Mouse (Mus musculus) Muller cell, postnatal 12 days (primary cell): Measurements from ENCODE around the gene Arhgef10l.
"Not testable (repeated sequence)": the region's sequence is repeated elsewhere in the genome, so short reads cannot be mapped to it uniquely, and the experiment has no call there.

Source experiments
- DNase-seq: peaks from one replicate; pipeline ENCODE4 v3.0.0-alpha.2; 2015; ENCODE audit errors: inconsistent ontology term

Arhgef10l gene

DNA sequence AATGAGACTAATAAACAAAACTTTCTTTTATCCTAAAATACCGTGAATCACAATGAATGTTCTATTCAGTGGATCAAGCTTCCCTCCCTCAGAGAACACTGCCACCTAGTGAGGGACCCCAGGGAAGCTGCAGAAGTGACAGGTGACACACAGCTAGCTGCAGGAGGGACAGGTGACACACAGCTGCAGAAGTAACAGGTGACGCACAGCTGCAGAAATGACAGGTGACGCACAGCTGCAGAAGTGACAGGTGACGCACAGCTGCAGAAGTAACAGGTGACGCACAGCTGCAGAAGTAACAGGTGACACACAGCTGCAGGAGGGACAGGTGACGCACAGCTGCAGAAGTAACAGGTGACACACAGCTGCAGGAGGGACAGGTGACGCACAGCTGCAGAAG, 90.9 kb downstream of the Arhgef10l start:
- DNase-seq = not testable (repeated sequence)

DNA sequence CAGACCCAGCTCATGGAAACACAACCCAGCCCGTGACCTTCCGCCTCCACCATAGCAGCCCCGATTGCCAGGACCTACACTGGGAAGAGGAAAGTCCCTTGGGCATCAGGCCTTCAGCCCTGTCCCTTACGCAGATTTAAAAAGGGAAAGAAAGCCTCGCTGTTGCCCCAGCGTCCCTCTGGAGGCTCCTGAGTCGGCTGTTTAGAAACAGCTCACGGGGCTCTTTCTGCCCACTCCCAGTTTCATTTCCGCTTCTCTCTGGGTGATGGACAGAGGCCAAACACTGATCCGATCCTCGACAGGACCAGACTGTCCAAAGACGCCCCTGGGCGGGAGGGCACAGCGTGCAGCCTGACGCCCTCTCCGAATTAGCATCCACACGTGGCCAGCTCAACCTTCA, 93.4 kb downstream of the Arhgef10l start:
- no peak for DNase-seq

DNA sequence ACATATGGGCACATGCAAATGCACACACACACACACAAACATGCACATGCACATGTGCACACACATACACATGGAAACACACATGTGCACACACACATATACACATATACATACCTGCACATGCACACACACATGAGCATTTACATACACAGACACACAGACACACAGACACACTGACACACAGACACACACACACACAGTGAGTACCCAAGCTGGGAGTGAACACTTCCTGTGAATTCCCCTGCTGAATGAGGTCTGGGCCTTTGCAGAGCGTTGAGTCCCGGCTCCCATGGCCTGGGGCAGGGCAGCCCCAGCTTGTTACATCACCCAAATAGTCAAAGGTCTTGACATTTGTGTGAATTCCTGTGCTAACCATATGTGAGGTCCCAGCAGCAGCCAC, 96.4 kb downstream of the Arhgef10l start:
- DNase-seq = no peak

DNA sequence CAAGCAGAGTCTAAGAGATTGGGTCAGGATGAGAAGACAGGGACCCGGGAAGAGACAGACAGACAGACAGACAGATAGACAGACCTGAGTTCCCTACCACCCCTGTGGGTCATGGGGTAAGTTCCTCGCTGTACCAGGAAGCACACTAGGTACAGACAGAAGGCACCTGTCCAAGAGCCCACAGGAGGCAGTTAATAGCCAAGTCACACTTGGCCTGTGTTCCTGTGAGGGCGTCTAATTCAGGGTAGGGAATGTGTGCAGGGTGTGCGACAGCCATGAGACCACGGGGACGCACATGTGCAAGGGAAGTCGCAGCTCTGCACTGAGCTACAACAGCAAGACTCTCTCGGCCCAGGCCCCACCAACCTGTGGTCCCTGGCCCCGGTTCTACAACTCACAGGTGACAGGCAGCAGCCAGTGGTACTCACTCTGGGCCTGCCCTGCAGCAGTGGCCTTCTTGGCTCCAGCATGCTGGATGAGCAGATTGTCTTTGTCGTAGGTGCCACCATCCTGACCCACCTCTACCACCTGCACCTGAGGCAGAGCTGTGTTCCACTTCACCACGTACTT, 97.8 kb downstream of the Arhgef10l start:
- no peak for DNase-seq

DNA sequence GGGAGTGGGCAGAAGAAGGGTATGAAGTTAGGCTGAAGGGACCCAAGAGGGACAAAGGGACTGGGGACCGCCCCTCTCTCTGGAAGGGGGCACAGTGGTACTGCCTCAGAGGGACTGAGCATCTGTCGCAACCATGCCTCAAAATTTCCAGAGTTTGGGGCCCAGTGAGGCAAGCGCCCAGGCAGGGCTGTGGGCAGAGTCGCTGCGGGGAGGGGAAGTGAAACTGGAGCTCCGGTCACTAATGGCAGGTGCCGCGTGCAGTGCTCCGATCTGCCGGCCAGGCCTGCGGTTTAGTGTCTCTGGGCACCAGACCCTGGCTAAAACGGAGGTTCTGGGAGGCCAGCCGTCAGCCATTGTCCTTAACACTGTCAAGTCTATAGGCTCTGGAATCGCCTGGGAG, 99.0 kb downstream of the Arhgef10l start:
- no peak for DNase-seq

DNA sequence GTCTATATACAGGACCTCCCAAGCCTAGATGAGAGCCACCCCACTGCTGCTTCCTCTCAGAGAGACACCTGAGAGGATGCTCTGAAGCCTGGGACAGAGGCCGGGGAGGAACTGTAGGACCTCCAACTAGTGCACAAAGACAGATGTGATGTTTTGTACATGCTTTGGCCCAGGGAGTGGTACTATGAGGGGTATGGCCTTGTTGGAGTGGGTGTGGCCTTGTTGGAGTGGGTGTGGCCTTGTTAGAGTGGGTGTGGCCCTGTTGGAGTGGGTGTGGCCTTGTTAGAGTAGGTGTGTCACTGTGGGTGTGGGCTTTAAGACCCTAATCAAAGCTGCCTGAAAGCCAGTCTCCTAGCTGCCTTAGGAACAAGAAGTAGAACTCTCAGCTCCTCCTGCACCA, 101.4 kb downstream of the Arhgef10l start:
- DNase-seq = not testable (repeated sequence)

DNA sequence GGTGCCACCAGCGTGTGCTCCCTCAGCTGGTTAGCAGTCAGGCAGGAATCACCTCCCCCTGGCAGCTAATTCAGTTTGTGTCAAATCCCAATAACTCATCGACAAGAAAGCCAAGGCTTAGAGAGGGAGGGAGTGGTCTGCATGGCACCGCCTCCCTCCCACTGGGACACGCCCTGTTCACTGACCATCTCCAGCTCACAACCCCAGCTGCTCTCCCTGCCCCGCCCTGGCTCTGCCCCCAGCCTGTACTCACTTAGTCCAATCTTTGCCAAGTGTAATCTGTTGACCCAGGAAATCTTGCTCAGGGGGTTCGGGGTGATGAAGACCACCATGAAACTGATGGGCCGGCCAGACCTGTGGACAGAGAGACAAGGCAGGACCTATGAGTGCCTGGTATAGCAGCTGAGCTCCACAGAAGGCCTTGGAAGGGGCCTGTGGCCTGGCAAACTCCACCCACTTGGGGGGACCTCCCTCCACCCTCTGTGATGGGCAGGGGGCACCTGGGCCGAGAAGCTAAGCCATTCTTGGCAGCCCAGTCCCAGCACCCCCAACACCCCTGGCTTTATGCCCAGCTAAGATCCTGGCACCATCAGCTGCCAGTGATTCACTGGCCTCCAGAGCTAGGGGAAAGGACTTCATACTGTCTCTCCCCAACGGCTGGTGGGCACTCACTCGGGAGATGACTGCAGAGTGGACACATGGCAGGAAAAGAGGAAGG, 103.2 kb downstream of the Arhgef10l start:
- peak; percentile 89 for DNase-seq

DNA sequence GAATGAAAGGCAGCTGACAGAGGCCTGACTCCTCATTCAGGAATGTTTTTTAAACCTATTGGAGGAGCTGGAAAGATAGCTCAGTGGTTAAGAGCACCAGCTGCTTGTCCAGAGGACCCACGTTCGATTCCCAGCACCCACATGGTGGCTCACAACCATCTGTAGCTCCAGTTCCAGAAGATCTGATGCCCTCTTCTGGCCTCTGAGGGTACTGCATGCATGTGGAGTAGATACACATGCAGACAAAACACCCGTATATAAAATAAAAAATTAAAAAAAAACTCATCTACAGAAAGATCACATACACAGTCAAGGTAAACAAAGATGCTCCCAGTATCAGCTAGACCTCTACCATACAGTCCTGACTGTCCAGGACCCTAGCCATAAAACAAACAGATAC, 104.1 kb downstream of the Arhgef10l start:
- DNase-seq = no peak

DNA sequence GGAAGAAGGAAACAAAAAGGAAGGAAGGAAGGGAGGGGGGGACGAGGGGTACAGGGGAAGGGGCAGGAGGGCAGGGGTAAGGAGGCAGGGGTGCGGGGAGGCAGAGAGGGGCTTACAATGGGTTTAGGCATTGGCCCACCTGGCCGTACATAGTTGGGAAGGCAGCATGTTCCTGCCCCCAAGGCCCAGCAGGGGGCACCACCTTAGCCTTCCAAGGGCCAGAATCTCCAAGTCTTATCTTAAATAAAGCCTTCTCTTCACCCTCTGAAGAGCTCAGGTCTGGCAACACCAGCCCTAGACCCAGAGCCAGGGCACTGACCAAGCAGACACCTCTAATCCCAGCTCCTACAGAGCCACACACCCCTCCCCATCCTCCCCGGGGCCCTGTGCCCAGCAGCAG, 106.0 kb downstream of the Arhgef10l start:
- no peak for DNase-seq

DNA sequence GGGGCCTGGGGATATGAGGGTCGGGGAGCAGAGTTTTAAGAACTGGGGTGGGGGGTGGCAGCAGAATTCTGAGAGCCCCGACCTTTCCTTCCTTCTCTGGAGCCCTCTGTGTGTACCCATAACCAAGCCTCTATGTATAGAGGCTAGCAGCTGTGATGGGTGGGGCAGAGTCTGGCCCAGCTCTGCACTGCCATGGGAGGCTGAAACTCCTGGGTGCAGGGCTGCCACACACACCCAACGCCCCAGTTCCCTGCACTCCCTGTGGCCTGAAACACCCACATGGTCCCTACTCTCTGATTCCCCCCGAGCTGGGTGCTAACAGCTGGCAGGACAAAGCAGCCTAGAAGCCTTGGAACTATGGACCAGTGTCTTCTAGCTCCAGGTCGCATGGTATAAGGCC, 107.6 kb downstream of the Arhgef10l start:
- no peak for DNase-seq

DNA sequence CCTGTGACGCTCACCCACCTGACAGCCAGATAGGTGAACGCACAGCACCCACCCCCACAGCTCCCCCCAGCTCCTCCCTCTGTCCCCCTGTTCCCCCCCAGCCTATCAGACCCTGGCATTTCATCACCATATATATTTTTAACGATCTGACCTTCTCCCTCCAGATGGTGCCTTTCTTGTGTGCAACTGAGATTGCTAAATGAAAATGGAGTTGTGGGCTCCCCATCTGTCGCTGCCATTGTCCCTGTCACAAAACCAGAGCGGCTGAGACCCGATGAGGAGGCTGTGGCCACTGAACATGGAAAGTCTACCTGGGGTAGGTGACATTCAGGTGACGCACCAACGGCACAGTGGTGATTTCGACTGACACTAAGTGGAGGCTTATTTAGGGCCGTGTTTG, 109.3 kb downstream of the Arhgef10l start:
- DNase-seq = no peak

DNA sequence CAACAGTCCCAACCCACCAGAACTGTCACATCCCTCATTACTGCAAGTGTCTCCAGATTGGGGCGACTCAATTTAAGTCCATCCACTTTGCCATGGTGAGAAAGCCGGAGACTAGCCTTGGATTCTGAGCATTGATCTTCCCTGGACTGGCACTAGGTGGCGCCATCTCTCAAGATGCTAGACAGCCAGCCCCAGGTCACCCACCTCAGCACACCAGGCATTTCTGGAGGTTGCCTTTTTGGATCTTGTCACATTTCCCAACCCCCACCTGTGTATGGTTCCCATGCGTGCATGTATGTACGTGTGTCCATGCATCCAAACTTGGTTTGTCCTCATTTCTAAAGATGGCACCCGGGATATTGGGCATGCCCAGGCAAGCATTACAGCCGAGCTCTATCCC, 110.5 kb downstream of the Arhgef10l start:
- peak; percentile 34 for DNase-seq

DNA sequence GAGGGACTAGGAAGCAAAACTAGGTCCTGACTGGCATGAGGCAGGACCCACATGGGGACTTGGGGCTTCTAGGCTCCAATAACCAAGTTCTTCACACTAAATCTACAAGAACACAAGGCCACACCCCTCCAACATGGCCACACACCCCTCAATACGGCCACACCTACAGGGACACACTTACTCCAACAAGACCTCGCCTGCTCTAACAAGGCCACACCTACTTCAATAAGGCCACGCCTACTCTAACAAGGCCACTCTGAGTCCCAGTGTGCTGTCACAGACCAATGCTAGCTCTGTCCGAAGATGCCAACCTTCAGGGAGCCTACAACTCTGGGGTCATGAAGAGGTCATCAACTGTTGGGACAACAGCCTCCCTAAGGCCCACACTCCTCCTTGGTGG, 111.3 kb downstream of the Arhgef10l start:
- no peak for DNase-seq

DNA sequence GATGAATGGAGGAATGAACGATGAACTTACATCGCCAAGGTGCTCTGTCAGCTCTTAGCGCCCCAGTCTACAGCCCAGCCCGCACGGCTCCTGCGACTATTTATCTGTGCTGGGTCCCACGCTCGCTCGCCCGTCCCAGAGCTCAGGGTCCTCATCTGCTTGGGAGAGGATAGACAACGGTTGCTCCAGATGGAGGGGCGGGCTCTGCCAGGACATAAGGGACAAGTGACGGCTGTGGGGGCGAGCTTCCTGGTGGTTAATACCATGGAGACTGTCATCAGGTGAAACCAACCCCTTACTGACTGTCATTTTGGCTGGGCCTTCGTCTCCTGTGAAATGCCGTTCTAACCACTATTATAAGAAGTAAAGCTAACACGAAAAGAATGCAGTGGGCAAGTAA, 114.0 kb downstream of the Arhgef10l start:
- DNase-seq = no peak

DNA sequence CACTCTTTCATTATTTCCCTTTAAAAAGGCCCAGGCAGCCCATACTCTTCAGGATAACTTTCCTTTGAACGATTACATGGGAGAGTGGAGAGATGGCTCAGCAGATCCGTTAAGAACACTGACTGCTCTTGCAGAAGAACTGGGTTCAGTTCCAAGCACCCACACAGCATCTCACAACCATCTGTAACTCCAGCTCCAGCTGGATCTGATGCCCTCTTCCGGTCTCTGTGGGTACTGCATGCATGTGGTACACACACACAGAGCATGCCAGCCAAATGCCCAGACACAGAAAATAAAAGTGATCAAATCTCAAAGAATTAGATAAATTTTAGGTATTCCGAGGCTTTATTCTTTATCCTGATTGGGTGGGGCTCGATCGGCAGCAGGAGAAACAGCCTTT, 115.1 kb downstream of the Arhgef10l start:
- no peak for DNase-seq

DNA sequence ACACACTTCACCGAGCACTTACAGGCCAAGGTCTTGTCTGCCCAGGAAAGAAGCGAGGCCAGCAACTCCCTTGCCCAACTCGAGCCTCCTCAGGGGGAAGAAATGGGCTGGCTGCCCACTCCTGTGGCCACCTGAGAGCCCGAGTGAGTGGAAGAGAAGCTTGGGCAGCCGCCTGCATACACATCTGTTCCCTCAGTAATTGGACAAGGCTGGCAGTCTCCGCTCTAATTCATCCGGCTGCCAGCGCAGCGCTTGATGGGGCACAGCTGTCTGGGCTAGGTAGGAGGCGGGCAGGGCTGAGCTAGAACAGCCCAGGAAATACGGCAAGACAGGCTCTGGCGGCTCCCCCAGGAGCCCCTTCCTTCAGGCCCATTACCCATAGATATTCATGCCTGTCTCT, 115.8 kb downstream of the Arhgef10l start:
- no peak for DNase-seq

DNA sequence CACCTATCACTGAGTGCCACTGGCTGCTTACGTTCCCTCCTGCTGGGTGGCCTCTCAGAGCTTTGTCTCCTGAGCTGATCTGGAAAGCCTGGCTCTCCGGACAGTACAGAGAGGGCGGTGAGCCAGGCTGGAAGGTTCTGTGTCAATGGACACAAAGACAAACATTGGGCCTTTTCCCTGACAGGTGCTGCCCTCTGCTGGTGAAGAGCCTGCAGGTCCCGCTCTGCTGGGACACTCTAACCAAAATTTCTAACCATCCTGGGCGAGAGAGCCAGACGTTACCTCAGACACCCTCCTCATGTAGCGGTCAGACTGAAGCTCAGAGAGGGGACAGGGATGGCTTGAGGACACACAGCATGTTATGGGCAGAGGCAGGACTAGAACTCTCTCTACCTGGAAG, 118.3 kb downstream of the Arhgef10l start:
- DNase-seq = peak; percentile 61

DNA sequence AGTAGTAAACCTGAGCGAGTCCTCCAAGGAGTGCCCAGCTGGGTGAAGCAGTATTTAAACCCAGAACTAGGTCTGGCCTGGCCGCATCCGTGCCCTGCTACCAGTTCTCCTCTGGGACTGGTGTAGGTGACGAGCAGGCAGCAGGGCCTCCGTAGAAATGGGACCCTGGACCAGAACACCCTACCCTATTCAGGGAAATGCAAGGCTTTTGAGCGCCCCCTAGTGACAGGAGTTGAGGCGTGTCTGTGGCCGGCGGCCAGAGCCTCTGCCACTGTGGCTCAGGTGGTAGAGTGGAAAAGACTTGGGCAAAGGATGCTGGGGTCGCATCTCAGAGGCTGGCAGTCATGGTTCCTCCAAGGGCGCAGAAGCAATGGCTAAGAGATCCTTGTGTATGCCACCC, 126.7 kb downstream of the Arhgef10l start:
- no peak for DNase-seq

DNA sequence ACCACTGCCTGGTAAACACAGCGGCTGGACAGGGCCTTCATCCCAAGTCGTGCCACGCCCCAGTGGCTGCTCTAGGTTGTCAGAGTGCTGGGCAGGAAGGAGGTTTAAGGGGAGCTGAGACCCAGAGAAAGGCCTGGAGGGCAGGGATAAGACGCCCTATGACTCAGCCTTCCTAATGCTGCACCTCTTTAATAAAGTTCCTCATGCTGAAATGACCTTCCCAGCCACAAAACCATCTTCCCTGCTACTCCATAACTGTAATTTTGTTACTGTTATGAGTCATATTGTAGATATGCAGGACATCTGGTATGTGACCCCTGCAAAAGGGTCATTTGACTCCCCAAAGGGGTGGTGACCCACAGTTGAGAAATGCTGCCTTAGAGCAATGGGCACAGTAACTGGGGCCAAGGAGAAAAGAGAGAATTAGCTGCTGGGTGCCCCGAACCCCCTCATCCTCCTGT, 128.2 kb downstream of the Arhgef10l start:
- peak; percentile 84 for DNase-seq

DNA sequence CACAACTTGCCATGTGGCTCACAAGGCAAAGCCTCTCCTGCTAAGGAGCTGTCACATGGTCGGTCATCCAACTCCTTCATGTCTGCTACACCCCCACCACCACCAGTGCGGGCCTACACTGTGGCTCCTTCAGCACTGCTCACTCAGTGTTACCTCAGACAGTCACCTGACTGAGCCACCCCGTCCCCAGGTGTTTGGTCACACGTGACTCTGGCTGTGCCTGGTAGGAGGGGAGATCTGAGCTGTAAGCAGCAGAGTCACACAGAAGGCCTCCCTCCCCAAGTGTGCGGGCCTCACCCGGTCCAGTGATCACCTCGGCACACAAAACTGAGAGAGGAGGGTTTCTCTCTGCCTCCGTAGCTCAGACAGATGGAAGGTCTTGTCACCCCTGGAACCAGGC, 130.5 kb downstream of the Arhgef10l start:
- DNase-seq = no peak

DNA sequence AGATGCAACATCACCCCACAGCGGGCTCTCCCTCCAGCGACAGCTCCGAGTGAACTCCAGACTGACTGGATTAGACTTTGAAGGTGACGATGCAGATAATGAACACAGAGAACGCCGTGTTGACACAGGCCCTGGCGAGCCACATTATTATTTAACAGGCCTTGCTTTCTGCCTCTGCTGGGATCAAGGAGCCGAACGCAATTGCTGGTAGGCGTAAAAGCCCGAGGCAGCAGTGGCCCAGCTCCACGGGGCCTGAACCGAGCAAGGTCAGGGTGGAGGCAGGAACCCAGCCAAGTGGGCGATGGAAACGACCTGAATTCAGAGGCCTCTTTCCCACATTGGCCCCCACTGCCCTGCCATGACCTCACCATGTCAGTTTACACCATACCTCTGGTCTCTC, 133.5 kb downstream of the Arhgef10l start:
- peak; percentile 61 for DNase-seq

DNA sequence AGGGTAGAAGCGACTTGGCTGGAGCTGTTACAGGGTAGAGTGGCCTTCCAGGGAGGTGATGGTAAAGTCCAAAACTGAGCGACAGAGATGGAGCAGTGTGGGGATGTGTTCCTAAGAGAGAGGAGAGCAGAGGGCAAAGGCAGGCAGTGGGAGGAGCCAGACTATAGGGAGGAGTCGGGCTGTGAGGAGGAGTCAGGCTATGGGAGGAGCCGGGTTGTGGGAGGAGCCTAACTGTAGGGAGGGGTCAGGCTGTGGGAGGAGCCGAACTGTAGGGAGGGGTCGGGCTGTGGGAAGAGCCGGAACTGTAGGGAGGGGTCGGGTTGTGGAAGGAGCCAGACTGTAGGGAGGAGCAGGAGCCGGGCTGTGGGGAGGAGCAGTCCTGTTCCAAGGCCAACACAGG, 134.8 kb downstream of the Arhgef10l start:
- peak; percentile 35 for DNase-seq

DNA sequence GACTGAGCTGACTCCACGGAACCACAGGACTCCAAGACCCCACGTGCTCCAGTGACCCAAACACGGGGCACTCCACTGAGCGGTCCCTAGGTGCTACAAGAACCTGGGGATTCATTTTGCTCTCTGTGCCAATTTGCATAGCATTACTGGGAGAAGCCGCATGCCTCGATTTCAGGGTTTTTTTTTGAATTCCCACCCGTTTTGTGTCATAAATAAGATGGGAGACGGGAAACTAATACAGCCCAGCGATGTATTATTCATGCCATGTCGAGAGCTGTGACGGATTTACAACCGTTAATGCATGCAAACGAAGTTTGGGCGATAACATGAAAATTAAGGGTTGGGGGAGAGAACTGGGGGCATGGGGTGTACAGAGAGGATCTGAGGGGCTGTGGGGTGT, 136.1 kb downstream of the Arhgef10l start:
- no peak for DNase-seq

DNA sequence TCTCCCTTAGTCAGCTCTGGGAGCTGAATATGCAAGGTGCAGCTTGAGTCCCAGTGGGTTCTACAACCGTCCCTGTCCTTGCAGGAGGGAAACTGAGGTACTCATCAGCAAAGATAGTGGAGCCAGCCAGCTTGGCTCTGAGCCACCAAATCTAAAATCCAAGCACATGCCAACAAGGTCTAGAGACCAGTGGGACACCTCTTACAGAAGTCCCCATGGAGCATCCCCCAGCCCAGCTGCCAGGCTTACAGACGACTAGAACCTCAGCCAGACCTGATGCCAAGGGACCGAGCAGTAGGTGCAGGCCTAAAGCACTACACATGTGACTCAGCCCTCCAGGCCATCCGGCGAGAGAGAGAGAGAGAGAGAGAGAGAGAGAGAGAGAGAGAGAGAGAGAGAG, 137.4 kb downstream of the Arhgef10l start:
- DNase-seq = no peak
